Mouse (Mus musculus) spleen, adult 2 months (tissue): ENCODE data around the gene Emc7. TPM values are rescaled to one million over a fixed set of nuclear protein-coding genes. Genes with fewer than 3 reads are reported as not detected.
"Not testable (repeated sequence)": the region's sequence is repeated elsewhere in the genome, so short reads cannot be mapped to it uniquely, and the experiment has no call there.

Experiments used
- DNase-seq, 2 experiments: peaks; one replicate each; pipeline versions ENCODE4 v3.0.0 to v3.0.0-alpha.2; 2012 to 2021; ENCODE audit warnings: low spot score in 2 of 2, low read depth in 1 of 2
- H3K27ac ChIP-seq: fragments of 200-500 bp; 2 replicates; pipeline ENCODE4 v1.5.1; 2012; ENCODE audit warnings: low read length, inconsistent platforms; ENCODE audit not compliant: insufficient read depth
- H3K27me3 ChIP-seq: fragments of 200-500 bp; 2 replicates; pipeline ENCODE4 v1.6.1; 2012; ENCODE audit warnings: mild to moderate bottlenecking, moderate library complexity, low read length, inconsistent platforms; ENCODE audit not compliant: control insufficient read depth, insufficient read depth
- H3K36me3 ChIP-seq: fragments of 200-500 bp; 2 replicates; pipeline ENCODE4 v1.6.1; 2012; ENCODE audit warnings: mild to moderate bottlenecking, low read length, inconsistent platforms; ENCODE audit not compliant: control insufficient read depth, insufficient read depth
- H3K4me1 ChIP-seq: fragments of 200-500 bp; 2 replicates; pipeline ENCODE4 v1.6.1; 2011; ENCODE audit warnings: inconsistent platforms; ENCODE audit not compliant: control insufficient read depth, insufficient read depth, insufficient read length
- H3K4me3 ChIP-seq: fragments of 200-500 bp; 2 replicates; pipeline ENCODE4 v1.5.1; 2011; ENCODE audit warnings: mild to moderate bottlenecking, inconsistent platforms; ENCODE audit not compliant: insufficient read depth, insufficient read length; ENCODE audit errors: extremely low read depth
- CTCF ChIP-seq: fragments of 200-500 bp; IDR thresholded peaks from 2 replicates; pipeline ENCODE4 v1.5.1; 2011; ENCODE audit warnings: mild to moderate bottlenecking, inconsistent platforms; ENCODE audit not compliant: insufficient read depth, insufficient read length, insufficient replicate concordance; ENCODE audit errors: extremely low read depth
- POLR2A ChIP-seq: fragments of 200-500 bp; IDR thresholded peaks from 2 replicates; pipeline ENCODE4 v1.6.1; 2011; ENCODE audit warnings: low read depth, low read length, inconsistent platforms
- whole genome bisulfite sequencing: fragments of 180-500 bp; shearing (Covaris S2); methylation state at CpG from one replicate; pipeline ENCODE4 v1.1.7; 2018; 5-methylcytosine and 5-hydroxymethylcytosine counted together
- polyA plus RNA-seq: library from polyadenylated mRNA; depleted of rRNA; stranded (reverse); fragments of >200 nt; gene quantifications from 2 replicates; pipeline ENCODE4 v1.2.3, GENCODE M21; 2012

The Emc7 gene
- polyA plus RNA-seq, 1 experiment: 2.5 TPM

GRCm38 (mm10) chr2:112449597-112450296 is 5.0 kb upstream of the Emc7 start:
- no peaks in the 10 kb centered on the region; the same call in 1 of the 2 replicates for H3K27me3 ChIP-seq
- H3K36me3 ChIP-seq: no peaks in the 10 kb centered on the region
- no peak overlapping the region for H3K27ac ChIP-seq
- TF ChIP-seq CTCF (peak; percentile 17; the same call in 1 of the 2 replicates), POLR2A (no peak)
- peaks cover 3% of the 10 kb centered on the region; the same call in 1 of the 2 replicates for H3K4me1 ChIP-seq
- WGBS: 34% methylated on average over 4 of the region's 4 CpGs
- peak; percentile 17 to 20 for DNase-seq
- H3K4me3 ChIP-seq: no peak overlapping the region

- H3K27ac ChIP-seq, H3K4me1 ChIP-seq, H3K27me3 ChIP-seq, H3K4me3 ChIP-seq, H3K36me3 ChIP-seq, DNase-seq: not testable (repeated sequence)
Measured at GRCm38 (mm10) chr2:112452513-112452912, 2.3 kb upstream of the Emc7 start.

- Histone ChIP-seq H3K4me1 (no peaks in the 10 kb centered on the region), H3K36me3 (no peaks in the 10 kb centered on the region), H3K27ac (peak overlapping the region; percentile 74), H3K4me3 (peak overlapping the region; percentile 78), H3K27me3 (no peaks in the 10 kb centered on the region)
- no peak for DNase-seq
- TF ChIP-seq POLR2A (no peak), CTCF (no peak)
- 32% methylated on average over 17 of the region's 17 CpGs for WGBS
Measured at GRCm38 (mm10) chr2:112454125-112454861, 504 bp upstream of the Emc7 start.

DNA sequence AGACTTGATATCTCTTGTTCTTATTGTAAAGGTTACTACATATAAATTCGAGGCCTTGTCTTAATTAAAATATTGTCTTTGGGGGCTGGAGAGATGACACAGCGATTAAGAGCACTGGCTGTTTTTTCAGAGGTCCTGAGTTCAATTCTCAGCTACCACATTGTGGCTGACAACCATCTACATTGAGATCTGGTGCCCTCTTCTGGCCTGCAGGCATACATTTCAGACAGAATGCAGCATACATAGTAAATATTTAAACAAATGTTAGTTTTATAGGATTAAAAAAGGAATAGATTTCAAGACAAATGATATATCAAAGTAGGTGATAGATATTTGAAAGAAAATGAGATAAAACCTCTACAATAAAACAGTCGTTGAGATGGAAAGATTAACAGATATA is 5.8 kb downstream of the Emc7 start:
- 96% methylated on average over 3 of the region's 3 CpGs for WGBS
- peaks cover 20% of the 10 kb centered on the region for H3K36me3 ChIP-seq
- no peaks in the 10 kb centered on the region for H3K4me1 ChIP-seq

DNA sequence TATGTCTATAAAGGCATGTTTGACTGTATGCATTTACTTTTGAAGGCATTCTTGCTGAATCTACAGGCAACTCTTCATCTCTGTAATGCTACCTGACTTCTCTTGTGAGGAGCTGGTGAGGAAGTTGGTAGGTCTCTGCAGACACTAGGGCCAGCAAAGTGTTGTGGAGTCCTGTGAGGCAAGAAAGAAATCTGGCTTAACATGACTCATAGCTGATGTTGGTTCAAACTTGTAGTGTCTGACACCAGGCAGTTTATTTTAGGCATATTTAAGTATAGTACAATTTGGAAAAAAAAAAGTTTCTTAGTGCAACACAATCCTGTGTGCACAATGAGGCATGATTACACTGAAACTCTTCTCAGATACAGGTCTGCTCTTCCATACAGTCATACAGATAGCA is 14.7 kb downstream of the Emc7 start:
- H3K27me3 ChIP-seq: no peaks in the 10 kb centered on the region
- H3K27ac ChIP-seq: no peak overlapping the region
- TF ChIP-seq POLR2A: no peak
- DNase-seq: no peak
- H3K4me1 ChIP-seq: no peaks in the 10 kb centered on the region
- no peak overlapping the region for H3K4me3 ChIP-seq
- H3K36me3 ChIP-seq: peaks cover 19% of the 10 kb centered on the region

More for the DNA sequence above, 5.8 kb downstream of the Emc7 start:
- no peak for DNase-seq
- Histone ChIP-seq H3K4me3 (no peak overlapping the region), H3K27ac (no peak overlapping the region), H3K27me3 (no peaks in the 10 kb centered on the region)
- no peak for TF ChIP-seq CTCF
- no peak for TF ChIP-seq POLR2A

- Histone ChIP-seq H3K4me1 (no peaks in the 10 kb centered on the region), H3K4me3 (no peak overlapping the region), H3K36me3 (peaks cover 16% of the 10 kb centered on the region), H3K27me3 (no peaks in the 10 kb centered on the region), H3K27ac (no peak overlapping the region)
- WGBS: 86% methylated on average over 5 of the region's 5 CpGs
- TF ChIP-seq CTCF (no peak), POLR2A (no peak)
- no peak for DNase-seq
Measured at GRCm38 (mm10) chr2:112470961-112471381, 16.2 kb downstream of the Emc7 start.

- Histone ChIP-seq H3K27me3 (no peaks in the 10 kb centered on the region), H3K4me3 (no peak overlapping the region), H3K27ac (no peak overlapping the region), H3K4me1 (no peaks in the 10 kb centered on the region), H3K36me3 (peaks cover 12% of the 10 kb centered on the region)
- TF ChIP-seq CTCF: no peak
- no peak for TF ChIP-seq POLR2A
- no peak for DNase-seq
- WGBS: 88% methylated on average over 2 of the region's 2 CpGs
Measured at GRCm38 (mm10) chr2:112472076-112472475, 17.3 kb downstream of the Emc7 start.
